ENCODE assay signal across 9 mouse cellular contexts in the genomic region with DNA sequence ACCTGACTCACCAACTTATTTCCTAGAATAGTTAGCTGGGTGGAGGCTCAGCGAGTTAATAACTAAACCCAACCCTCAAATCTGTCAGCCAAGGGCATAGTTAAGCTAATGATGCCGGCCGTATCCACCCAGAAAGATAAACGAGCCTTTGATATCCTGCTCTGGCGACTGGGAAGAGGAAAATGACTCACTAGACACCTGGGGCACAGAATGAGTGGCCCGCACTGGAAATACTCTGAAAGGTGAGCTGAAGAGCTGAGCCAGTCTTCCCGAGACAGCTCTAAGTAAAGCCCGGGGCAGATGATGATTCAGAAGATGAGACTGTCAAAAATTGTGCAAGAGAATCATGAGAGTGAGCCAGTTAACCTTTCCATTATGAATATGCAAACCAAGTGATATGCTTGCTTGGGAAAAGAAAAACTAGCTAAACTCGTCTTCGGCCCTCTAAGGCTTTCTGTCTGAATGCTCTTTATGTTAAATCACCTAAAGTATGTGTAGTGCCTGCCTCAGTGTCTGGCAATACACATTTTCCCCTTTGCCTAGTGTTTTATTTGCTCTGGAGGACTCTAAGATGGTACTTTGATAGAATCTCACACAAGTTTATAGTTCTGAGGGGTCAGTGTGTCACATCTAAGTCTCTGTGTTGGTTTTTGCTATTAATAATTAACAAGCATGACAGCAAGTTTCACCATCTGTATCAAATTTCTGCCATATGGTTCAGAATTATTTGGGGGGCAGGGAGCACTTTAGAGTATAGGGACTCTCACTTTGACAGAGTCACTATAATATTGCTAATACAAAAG. TPM values are rescaled to one million over a fixed set of nuclear protein-coding genes. Genes with fewer than 3 reads are reported as not detected.
DNase-seq lines count a peak whose midpoint lies in the region; ATAC-seq lines count a peak whose summit lies in the region.
"Had no signal": no experiment of that assay in that cellular context is flagged by ENCODE, and none has a peak within 500 bp of the region (broad histone marks: within the 10 kb centered on the region; RNA-seq: fewer than 3 reads in every experiment).

No protein-coding gene starts in this region.

- no peak overlapping the region for H3K4me3 ChIP-seq in embryonic facial prominence, embryonic 14.5 days (ENCODE audit: low read depth, low read length)
- H3K4me3 ChIP-seq in embryonic facial prominence, embryonic 10.5 days = no peak overlapping the region
- H3K4me3 ChIP-seq in liver, embryonic 15.5 days (replicated peaks) = no peak overlapping the region
- no peak overlapping the region for H3K4me3 ChIP-seq in forebrain, embryonic 11.5 days (ENCODE audit: low read depth, low read length)
- H3K4me3 ChIP-seq: neural tube, embryonic 12.5 days had no signal

- H3K4me1 ChIP-seq in embryonic facial prominence, embryonic 14.5 days (ENCODE audit: control insufficient read depth, insufficient read depth, low read length) = peaks cover 6% of the 10 kb centered on the region
- peaks cover 7% of the 10 kb centered on the region for H3K4me1 ChIP-seq in embryonic facial prominence, embryonic 10.5 days
- H3K4me1 ChIP-seq in liver, embryonic 15.5 days (replicated peaks) = no peaks in the 10 kb centered on the region
- H3K4me1 ChIP-seq in forebrain, embryonic 11.5 days (replicated peaks; ENCODE audit: control insufficient read depth, insufficient read depth, low read length) = no peaks in the 10 kb centered on the region

- no peaks in the 10 kb centered on the region for H3K36me3 ChIP-seq in embryonic facial prominence, embryonic 14.5 days (ENCODE audit: control insufficient read depth, insufficient read depth, low read length)
- no peaks in the 10 kb centered on the region for H3K36me3 ChIP-seq in embryonic facial prominence, embryonic 10.5 days (replicated peaks)
- no peaks in the 10 kb centered on the region for H3K36me3 ChIP-seq in liver, embryonic 15.5 days (replicated peaks)
- H3K36me3 ChIP-seq in forebrain, embryonic 11.5 days (ENCODE audit: control insufficient read depth, insufficient read depth, low read length) = no peaks in the 10 kb centered on the region
- H3K36me3 ChIP-seq: neural tube, embryonic 12.5 days had no signal

- 0 out of 2 replicates have a peak overlapping the region, but pooled peaks have one; percentile 10 for H3K27ac ChIP-seq in embryonic facial prominence, embryonic 14.5 days (replicated peaks; ENCODE audit: low read depth, low read length)
- H3K27ac ChIP-seq in embryonic facial prominence, embryonic 10.5 days (replicated peaks) = no peak overlapping the region
- no peak overlapping the region for H3K27ac ChIP-seq in liver, embryonic 15.5 days (replicated peaks)
- H3K27ac ChIP-seq in forebrain, embryonic 11.5 days (ENCODE audit: low read depth, low read length) = no peak overlapping the region
- H3K27ac ChIP-seq: neural tube, embryonic 12.5 days had no signal

- no peak overlapping the region for H3K9ac ChIP-seq in embryonic facial prominence, embryonic 14.5 days (ENCODE audit: low read depth, low read length)
- no peak overlapping the region for H3K9ac ChIP-seq in liver, embryonic 15.5 days
- no peak overlapping the region for H3K9ac ChIP-seq in forebrain, embryonic 11.5 days (ENCODE audit: low read length)
- H3K9ac ChIP-seq: neural tube, embryonic 12.5 days had no signal

- peak; percentile 46 for DNase-seq in embryonic facial prominence, embryonic 14.5 days (ENCODE audit: low spot score)
- DNase-seq in embryonic facial prominence, embryonic 10.5 days (ENCODE audit: low spot score) = no peak
- DNase-seq in urinary bladder, postnatal 14 days (ENCODE audit: low spot score) = peak; percentile 7
- DNase-seq in urinary bladder, adult 2 months (ENCODE audit: low spot score) = no peak
- no peak for DNase-seq in forebrain, embryonic 11.5 days (ENCODE audit: low spot score)
- no peak for DNase-seq in adrenal gland, postnatal 14 days
- DNase-seq in cerebellum, postnatal 36 days = no peak

- no peak overlapping the region for H3K4me2 ChIP-seq in embryonic facial prominence, embryonic 14.5 days (ENCODE audit: low read depth, low read length)
- H3K4me2 ChIP-seq in liver, embryonic 15.5 days = peak overlapping the region; percentile 45
- no peak overlapping the region for H3K4me2 ChIP-seq in forebrain, embryonic 11.5 days (ENCODE audit: low read depth, low read length, severe bottlenecking)

- H3K27me3 ChIP-seq in embryonic facial prominence, embryonic 14.5 days (replicated peaks; ENCODE audit: control insufficient read depth, insufficient read depth, low read length) = no peaks in the 10 kb centered on the region
- H3K27me3 ChIP-seq in embryonic facial prominence, embryonic 10.5 days (replicated peaks; ENCODE audit: low read depth, poor library complexity, severe bottlenecking) = no peaks in the 10 kb centered on the region
- H3K27me3 ChIP-seq in liver, embryonic 15.5 days = no peaks in the 10 kb centered on the region
- no peaks in the 10 kb centered on the region for H3K27me3 ChIP-seq in forebrain, embryonic 11.5 days (ENCODE audit: control insufficient read depth, insufficient read depth, low read length)
- H3K27me3 ChIP-seq: neural tube, embryonic 12.5 days had no signal

- WGBS in embryonic facial prominence, embryonic 14.5 days = 32% methylated on average over 10 of the region's 10 CpGs
- WGBS in embryonic facial prominence, embryonic 10.5 days = 59% methylated on average over 10 of the region's 10 CpGs
- 39% methylated on average over 10 of the region's 10 CpGs for WGBS in liver, embryonic 15.5 days (ENCODE audit: insufficient replicate concordance)
- 67% methylated on average over 10 of the region's 10 CpGs for whole genome bisulfite sequencing in forebrain, embryonic 11.5 days

- H3K9me3 ChIP-seq in embryonic facial prominence, embryonic 14.5 days (ENCODE audit: control insufficient read depth, low read length) = no peaks in the 10 kb centered on the region
- H3K9me3 ChIP-seq in embryonic facial prominence, embryonic 10.5 days = no peaks in the 10 kb centered on the region
- H3K9me3 ChIP-seq in liver, embryonic 15.5 days (replicated peaks) = no peaks in the 10 kb centered on the region
- no peaks in the 10 kb centered on the region for H3K9me3 ChIP-seq in forebrain, embryonic 11.5 days (ENCODE audit: control insufficient read depth, low read length)
- H3K9me3 ChIP-seq: neural tube, embryonic 12.5 days had no signal

- ATAC-seq in embryonic facial prominence, embryonic 14.5 days (ENCODE audit: low read depth) = no peak
- ATAC-seq in liver, embryonic 15.5 days (ENCODE audit: insufficient read depth) = no peak
- no peak for ATAC-seq in forebrain, embryonic 11.5 days (replicated peaks; ENCODE audit: low FRiP score)

RNA-seq across cellular contexts. Expression of a gene that starts 8.0 kb away (rescaled TPM):
- polyA plus RNA-seq in embryonic facial prominence, embryonic 14.5 days (2014; fragmentation: Nextera tagmentation; extraction: Ambion mirVana) = 25.5 and 27.8 TPM in 2 replicates
- 43.6 and 46.5 TPM in 2 replicates for polyA plus RNA-seq in embryonic facial prominence, embryonic 10.5 days (2016; fragmentation: Nextera tagmentation; extraction: Ambion mirVana)
- 25.5 and 28.5 TPM in 2 replicates for polyA plus RNA-seq in urinary bladder, adult 2 months (2012; rRNA removed)
- 4.3 and 5.1 TPM in 2 replicates for polyA plus RNA-seq in liver, embryonic 15.5 days (2015; fragmentation: Nextera tagmentation; extraction: Ambion mirVana)
- 31.4 and 44.9 TPM in 2 replicates for polyA plus RNA-seq in forebrain, embryonic 11.5 days (2014; fragmentation: Nextera tagmentation; extraction: Ambion mirVana)
- 18.8 and 22.0 TPM in 2 replicates for total RNA-seq in adrenal gland, postnatal 14 days (2021)

Comparison
In these comparisons a context has a peak if more than half of its experiments do, and no peak if none do; other contexts are left out.
1. DNase-seq: peak in embryonic facial prominence, embryonic 14.5 days (single experiment) and urinary bladder, postnatal 14 days (single experiment); none in embryonic facial prominence, embryonic 10.5 days (single experiment), urinary bladder, adult 2 months (single experiment), forebrain, embryonic 11.5 days (single experiment), adrenal gland, postnatal 14 days (single experiment) and cerebellum, postnatal 36 days (0 of 2).